Mouse (Mus musculus) adrenal gland, postnatal 14 days (tissue): ENCODE measurements around the gene Sgip1. TPM values are rescaled to one million over a fixed set of nuclear protein-coding genes. Genes with fewer than 3 reads are reported as not detected.

ENCODE experiments used
- DNase-seq: peaks from one replicate; pipeline ENCODE4 v3.0.0; 2021; ENCODE audit warnings: mixed read lengths
- long read RNA-seq, 2 experiments: library from polyadenylated mRNA; stranded (forward); transcript quantifications; one replicate each; pipeline ENCODE4 v2.0.0; 2021
- total RNA-seq: library from RNA; stranded (reverse); gene quantifications from 2 replicates; pipeline ENCODE4 v1.2.3, GENCODE M21; 2021

The Sgip1 gene
- total RNA-seq, result 8.2 and 14.1 TPM in 2 replicates
- long read RNA-seq, experiment 1, partial matches to known transcripts, result 0 of 4 reads
- long read RNA-seq, experiment 1, other reads (novel, unspliced or antisense), result 4 of 4 reads
- long read RNA-seq, experiment 2, partial matches to known transcripts, result 0 of 3 reads
- long read RNA-seq, experiment 2, other reads (novel, unspliced or antisense), result 3 of 3 reads

GRCm38 (mm10) chr4:102741287-102741686 is at the start of gene Sgip1:
Gene Sgip1 (plus strand): TSS chr4:102741297.
- DNase-seq, result no peak

GRCm38 (mm10) chr4:102691402-102691801 is 49.7 kb upstream of the Sgip1 start:
- DNase-seq, result peak; percentile 6

DNA sequence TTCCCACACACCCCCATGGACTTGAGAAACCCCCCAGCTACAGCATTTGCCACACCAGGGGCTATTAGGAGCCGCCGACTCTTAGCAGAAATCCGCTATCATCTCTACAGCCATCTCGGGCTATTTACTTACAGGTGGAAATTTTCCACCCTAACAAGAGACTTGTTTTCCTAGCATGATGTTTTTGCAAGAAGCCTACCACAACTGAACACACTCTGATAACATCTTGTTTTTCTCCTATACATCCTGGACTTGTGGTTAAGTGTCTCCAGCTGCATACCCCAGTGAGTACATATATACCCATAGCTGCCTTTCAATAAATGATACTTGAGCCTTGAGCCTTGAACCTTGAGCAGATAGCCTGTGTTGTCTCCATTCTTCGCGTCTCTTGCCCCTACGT is 43.1 kb upstream of the Sgip1 start:
- DNase-seq, result no peak

- DNase-seq, result no peak
Measured at GRCm38 (mm10) chr4:102711731-102712130, 29.4 kb upstream of the Sgip1 start.

DNA sequence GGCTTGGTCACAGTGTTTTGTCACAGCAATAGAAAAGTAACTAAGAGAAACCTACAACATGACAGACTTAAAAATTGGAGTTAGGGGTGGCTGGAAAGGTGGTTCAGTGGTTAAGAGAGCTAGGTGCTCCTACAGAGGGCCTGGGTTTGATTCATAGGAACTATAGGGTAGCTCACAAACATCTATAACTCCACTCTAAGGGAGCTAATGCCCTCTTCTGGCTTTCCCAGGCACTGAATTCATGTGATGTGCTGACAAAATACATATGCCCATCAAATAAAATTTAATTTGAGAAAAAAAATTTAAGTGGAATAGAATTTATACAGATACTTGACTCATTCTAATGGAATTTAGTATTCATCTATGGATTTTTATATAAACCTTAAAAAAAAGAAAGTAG is 25.6 kb upstream of the Sgip1 start:
- no peak for DNase-seq

DNA sequence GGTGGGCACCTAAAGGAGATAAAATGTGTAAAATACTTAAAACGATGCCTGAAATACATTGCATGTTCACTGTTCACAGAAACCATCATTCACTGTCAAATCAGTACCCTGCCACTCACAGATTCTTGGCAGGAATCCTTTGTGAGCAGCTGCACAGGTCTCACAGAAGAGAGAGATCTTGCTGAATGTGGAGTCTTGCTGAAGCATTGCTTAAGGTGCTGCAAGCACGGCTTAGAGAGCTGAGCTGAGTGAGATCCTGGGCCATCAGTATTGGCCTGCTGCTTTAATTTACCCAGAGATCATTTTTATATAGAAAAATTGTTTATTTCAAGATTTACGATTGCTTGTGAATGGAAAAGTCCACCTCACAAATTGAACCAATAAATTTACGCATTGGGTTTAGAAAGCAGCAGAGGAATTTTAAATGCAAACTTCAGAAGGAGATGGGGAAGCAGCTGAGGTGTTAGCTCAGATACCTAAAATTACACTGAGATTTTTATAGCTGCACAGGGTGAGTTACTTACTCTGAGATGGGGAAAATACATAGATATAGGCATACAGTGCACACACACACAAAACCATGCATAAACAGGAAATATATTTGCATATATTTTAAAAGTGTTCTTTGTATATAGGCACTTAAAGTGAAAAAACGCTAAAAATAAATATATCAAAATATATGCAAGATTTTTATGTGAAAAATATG is 23.8 kb upstream of the Sgip1 start:
- no peak for DNase-seq

- no peak for DNase-seq
Measured at GRCm38 (mm10) chr4:102719535-102719934, 21.6 kb upstream of the Sgip1 start.

GRCm38 (mm10) chr4:102719951-102720350 is 21.1 kb upstream of the Sgip1 start:
- DNase-seq, result no peak

GRCm38 (mm10) chr4:102724442-102724841 is 16.7 kb upstream of the Sgip1 start:
- no peak for DNase-seq

GRCm38 (mm10) chr4:102730976-102731375 is 10.1 kb upstream of the Sgip1 start:
- DNase-seq, result no peak

- peak; percentile 31 for DNase-seq
Measured at GRCm38 (mm10) chr4:102734022-102734657, 7.0 kb upstream of the Sgip1 start.

DNA sequence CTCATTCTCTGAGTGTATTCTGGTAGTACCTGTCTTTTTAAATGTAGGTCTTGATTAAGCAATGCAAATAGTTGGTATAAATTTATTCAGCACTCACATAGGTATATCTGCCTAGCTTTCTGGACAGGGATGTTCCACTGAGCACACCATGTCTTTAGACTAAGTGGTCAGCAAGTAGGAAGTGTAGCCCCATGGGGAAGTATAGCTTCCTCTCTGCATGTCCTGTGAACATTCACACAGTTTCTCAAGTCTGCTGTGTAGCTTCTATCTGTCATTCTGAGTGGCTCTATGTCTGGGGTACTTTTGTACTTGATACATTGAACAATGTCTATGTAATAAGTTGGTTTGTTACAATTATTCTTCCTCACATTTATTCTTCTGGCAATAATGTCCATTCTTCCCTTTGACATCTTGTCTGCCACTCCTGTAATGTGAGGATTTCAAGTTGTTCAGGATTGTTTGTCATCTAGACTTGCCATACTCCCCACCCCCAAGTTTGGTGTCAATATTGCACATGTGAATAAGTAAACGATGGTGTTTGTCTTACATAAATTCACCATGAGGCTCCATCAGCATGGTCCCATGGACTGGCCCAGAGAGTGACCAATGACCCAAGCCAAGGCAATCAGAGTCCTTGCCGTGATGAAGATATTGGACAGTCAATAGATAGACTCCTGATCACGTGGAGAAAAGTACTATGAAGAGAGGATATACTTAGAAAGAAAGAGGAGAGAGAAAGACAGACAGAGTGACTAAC is 12.4 kb downstream of the Sgip1 start:
- no peak for DNase-seq

DNA sequence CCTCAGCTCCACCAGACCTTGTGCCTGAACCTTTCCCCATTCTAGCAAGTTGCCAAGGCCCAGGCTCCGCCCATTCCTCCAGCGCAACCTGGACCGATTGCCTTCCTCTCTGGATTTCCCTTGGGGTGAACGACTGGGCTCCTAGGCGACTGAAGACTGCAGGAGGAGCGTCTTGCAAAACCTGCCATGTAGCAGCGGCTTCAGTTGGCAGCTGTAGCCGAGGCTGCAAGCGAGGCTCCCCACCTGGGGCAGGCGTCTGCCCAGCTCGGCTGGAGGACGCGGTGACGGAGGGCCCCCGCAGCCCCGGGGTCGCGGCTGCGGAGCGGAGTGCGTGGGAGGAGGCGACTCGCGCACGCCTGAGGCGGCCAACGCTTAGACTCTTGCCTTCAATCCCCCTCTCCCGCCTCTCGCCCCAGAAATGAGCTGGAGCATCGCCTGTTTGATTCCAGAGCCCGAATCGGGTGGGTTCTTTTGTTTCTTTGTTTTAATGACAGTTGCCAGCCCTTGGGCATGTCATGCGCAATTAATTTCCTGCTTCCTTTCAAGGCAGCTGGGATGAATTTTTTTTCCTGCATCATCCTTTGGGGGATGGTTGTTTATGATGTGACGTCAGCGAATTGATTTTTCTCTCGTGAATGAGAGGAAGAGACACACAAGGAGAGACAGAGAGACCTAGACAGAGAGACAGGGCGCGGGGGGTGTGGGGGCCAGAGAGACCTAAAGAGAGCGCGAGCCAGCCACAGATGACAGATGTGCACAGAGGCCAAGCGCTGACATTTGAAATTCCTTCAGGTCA is 18.2 kb downstream of the Sgip1 start:
- peak; percentile 36 for DNase-seq

GRCm38 (mm10) chr4:102760042-102760821 is 19.1 kb downstream of the Sgip1 start:
- peak; percentile 62 for DNase-seq

- DNase-seq, result no peak
Measured at GRCm38 (mm10) chr4:102762075-102762474, 21.0 kb downstream of the Sgip1 start.

DNA sequence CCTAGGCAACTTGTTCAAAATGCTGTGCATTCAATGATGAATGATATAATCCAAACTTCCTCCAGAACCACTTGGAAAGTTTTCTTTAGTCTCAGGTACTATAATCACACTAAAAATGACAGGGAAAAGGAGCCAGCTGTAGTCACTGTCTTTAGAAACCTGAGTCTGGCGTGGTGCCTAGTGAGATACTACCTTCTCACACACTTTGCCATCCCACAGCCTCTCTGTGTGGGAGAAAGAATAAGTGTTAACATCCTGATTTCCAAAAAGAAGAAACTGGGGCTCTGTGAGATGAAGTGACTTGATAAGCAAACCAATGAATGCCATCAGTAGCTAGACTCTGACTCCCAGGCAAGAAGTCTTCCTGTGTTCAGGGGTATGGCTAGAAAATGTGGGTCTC is 28.0 kb downstream of the Sgip1 start:
- no peak for DNase-seq

DNA sequence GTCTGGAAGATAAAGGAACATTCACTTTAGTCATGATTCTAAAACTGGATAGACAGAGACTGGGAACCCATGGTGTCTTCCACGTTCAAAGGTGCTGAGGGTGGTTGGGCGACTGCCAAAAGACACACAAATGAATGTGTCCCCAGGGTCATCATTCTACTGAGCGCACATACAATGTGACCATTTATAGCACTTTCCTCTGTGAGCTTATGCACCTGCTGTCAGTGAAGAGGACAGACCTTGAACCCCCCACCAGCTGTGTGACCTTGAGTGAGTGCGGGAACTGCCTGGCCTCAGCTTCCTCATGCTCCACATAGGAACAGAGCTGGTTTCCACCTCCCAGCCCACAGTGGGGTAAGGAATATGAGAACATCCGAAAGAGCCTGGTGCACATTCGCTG is 28.8 kb downstream of the Sgip1 start:
- DNase-seq, result no peak

- no peak for DNase-seq
Measured at GRCm38 (mm10) chr4:102771598-102772357, 30.7 kb downstream of the Sgip1 start.

DNA sequence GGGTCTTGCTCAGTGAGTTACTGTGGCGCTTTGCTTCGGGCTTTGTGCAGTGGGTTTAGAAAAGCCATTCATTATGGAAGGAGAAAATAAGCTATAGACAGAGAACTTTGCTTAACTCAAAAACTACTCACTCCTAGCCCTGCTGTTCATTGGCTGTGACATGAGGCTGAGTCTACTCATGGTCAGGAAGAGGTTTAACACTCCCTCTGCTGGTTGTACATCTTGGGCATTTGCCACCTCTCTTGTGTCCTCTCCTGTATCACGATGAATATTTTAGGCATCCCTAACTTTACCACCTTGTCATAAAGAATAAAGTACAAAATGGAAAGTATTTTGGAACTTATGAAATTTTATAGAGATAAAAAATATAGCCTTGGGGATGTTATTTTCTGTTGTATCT is 32.1 kb downstream of the Sgip1 start:
- no peak for DNase-seq

GRCm38 (mm10) chr4:102773841-102774240 is 32.7 kb downstream of the Sgip1 start:
- DNase-seq, result no peak
